Mouse (Mus musculus) thymus, postnatal 0 days (tissue): ENCODE results near the gene Ptpn3. TPM values are rescaled to one million over a fixed set of nuclear protein-coding genes. Genes with fewer than 3 reads are reported as not detected.

Experiments
- polyA plus RNA-seq: library from polyadenylated mRNA; unstranded; fragments of >200 nt; fragmentation: Nextera tagmentation; extraction: Ambion mirVana; gene quantifications from 2 replicates; pipeline ENCODE4 v1.2.1, GENCODE M21; 2015

Gene Ptpn3
- polyA plus RNA-seq, 1 experiment from 2014 or later: 2.4 TPM

Other genes with a start within 250 kb of the Ptpn3 start
- gene Epb41l4b, start 158.4 kb downstream of the Ptpn3 start, polyA plus RNA-seq: 2.2 and 2.4 TPM in 2 replicates
- 0.22 TPM in 2 replicates for gene Palm2, start 132.4 kb upstream of the Ptpn3 start, polyA plus RNA-seq